Mouse (Mus musculus) stomach, embryonic 16.5 days (tissue): ENCODE data around the gene Hdac4. TPM values are rescaled to one million over a fixed set of nuclear protein-coding genes. Genes with fewer than 3 reads are reported as not detected.

Experiments
- ATAC-seq: fragments of 200-750 bp; cut with Nextera tagmentation; 2 replicates; pipeline ENCODE4 v1.8.0; 2017; ENCODE audit warnings: moderate number of reproducible peaks, moderate TSS enrichment; ENCODE audit not compliant: insufficient read depth, low FRiP score
- H3K27ac ChIP-seq: fragments of 300-500 bp; sonication (generic); 2 replicates; pipeline ENCODE4 v1.5.1; 2014; ENCODE audit warnings: low read length
- H3K27me3 ChIP-seq: fragments of 300-500 bp; sonication (generic); 2 replicates; pipeline ENCODE4 v1.6.1; 2014; ENCODE audit warnings: low read length, control low read depth, mixed read lengths; ENCODE audit not compliant: control insufficient read depth, insufficient read depth
- H3K36me3 ChIP-seq: fragments of 300-500 bp; sonication (generic); 2 replicates; pipeline ENCODE4 v1.6.1; 2014; ENCODE audit warnings: low read length; ENCODE audit not compliant: control insufficient read depth, insufficient read depth
- H3K4me1 ChIP-seq: fragments of 300-500 bp; sonication (generic); 2 replicates; pipeline ENCODE4 v1.6.1; 2014; ENCODE audit warnings: low read length, control low read depth, mixed read lengths; ENCODE audit not compliant: control insufficient read depth, insufficient read depth
- H3K4me2 ChIP-seq: fragments of 300-500 bp; sonication (generic); 2 replicates; pipeline ENCODE4 v1.6.1; 2014; ENCODE audit warnings: low read depth, low read length, mixed read lengths
- H3K4me3 ChIP-seq: fragments of 300-500 bp; sonication (generic); replicated peaks from 2 replicates; pipeline ENCODE4 v1.5.1; 2014; ENCODE audit warnings: mild to moderate bottlenecking, low read length
- H3K9ac ChIP-seq: fragments of 300-500 bp; sonication (generic); 2 replicates; pipeline ENCODE4 v1.6.1; 2014; ENCODE audit warnings: low read length
- H3K9me3 ChIP-seq: fragments of 300-500 bp; sonication (generic); replicated peaks from 2 replicates; pipeline ENCODE4 v1.6.1; 2016; ENCODE audit warnings: low read length, control low read depth; ENCODE audit not compliant: control insufficient read depth
- WGBS: fragments of 180-500 bp; shearing (Covaris S2); extraction: QIAGEN DNeasy Blood & Tissue Kit; methylation state at CpG from one replicate; pipeline ENCODE4 v1.1.7; 2014; 5-methylcytosine and 5-hydroxymethylcytosine counted together
- polyA plus RNA-seq: library from polyadenylated mRNA; unstranded; fragments of >200 nt; fragmentation: Nextera tagmentation; extraction: Ambion mirVana; gene quantifications from 2 replicates; pipeline ENCODE4 v1.2.1, GENCODE M21; 2015

Hdac4 gene
- polyA plus RNA-seq, 1 experiment from 2014 or later, result 15.7 TPM

DNA sequence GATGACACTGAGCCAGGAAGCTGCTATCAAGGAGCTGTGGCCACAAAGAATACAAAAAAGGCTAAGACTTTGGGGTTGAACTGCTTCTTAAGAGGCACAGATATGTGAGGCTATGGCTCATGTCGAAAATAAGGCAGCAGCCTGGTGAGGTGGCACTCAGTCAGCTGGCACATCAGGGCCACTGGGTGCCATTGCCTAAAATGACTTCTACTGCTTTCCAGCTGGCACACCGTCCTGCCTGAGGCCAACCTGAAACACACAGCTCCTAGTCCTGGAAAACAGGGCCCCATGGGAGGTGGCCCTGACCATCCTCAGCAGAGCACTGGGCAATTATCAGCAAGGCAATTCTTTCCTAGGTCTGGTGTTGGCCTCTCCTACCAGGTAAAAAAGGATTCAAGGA lies 167.3 kb downstream of the Hdac4 start:
- Histone ChIP-seq H3K4me3 (no peak overlapping the region), H3K4me2 (no peak overlapping the region), H3K27me3 (no peaks in the 10 kb centered on the region), H3K9me3 (no peaks in the 10 kb centered on the region), H3K4me1 (no peaks in the 10 kb centered on the region), H3K9ac (no peak overlapping the region), H3K36me3 (no peaks in the 10 kb centered on the region), H3K27ac (no peak overlapping the region)
- ATAC-seq, result no peak
- 84% methylated on average over 2 of the region's 2 CpGs for WGBS

DNA sequence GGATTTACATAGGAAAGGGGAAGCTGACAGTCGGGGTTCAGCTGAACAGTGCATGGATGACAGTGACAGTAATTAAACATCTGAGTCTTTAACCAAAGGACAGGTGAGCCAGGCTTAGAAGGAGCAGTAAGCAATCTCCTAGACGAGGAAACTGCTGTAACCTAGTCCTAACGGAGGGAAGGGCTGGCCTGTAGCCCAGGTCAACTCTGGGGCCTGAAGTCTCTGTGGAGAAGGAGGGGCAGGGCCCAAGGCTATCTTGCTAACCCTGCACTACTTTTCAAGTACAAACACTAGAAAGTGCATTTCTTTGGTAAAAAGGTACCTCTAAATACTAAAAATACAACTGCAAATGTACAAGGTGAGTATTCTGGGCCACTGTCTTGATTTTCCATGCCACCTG lies 169.1 kb downstream of the Hdac4 start:
- Histone ChIP-seq H3K9ac (no peak overlapping the region), H3K36me3 (no peaks in the 10 kb centered on the region), H3K4me2 (no peak overlapping the region), H3K4me3 (no peak overlapping the region), H3K4me1 (no peaks in the 10 kb centered on the region), H3K27ac (no peak overlapping the region), H3K9me3 (no peaks in the 10 kb centered on the region), H3K27me3 (no peaks in the 10 kb centered on the region)
- 73% methylated on average over 3 of the region's 3 CpGs for whole genome bisulfite sequencing
- ATAC-seq, result no peak

DNA sequence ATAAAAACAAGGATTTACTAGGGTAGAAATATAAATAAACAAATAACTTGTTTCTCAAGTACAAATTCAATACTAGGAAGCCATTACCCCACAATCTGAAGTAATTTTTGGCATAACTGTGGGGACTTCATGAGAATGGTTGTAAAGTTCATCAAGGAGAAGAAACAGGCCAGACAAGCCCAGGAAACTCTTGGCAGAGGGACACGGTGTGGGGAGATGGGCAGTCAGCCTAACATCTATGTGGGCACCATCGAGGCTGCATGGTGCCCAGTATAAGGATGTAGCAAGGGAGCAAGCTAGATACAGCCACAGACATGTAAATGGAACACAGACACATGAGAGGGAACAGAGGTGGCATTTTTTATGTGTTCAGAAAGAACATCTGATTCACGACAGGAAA lies 171.6 kb downstream of the Hdac4 start:
- no peaks in the 10 kb centered on the region for H3K27me3 ChIP-seq
- H3K4me3 ChIP-seq, result no peak overlapping the region
- no peaks in the 10 kb centered on the region for H3K9me3 ChIP-seq
- H3K4me1 ChIP-seq, result no peaks in the 10 kb centered on the region
- ATAC-seq, result no peak
- WGBS, result 89% methylated on average over 3 of the region's 3 CpGs
- H3K4me2 ChIP-seq, result no peak overlapping the region
- no peak overlapping the region for H3K9ac ChIP-seq
- no peak overlapping the region for H3K27ac ChIP-seq
- no peaks in the 10 kb centered on the region for H3K36me3 ChIP-seq

DNA sequence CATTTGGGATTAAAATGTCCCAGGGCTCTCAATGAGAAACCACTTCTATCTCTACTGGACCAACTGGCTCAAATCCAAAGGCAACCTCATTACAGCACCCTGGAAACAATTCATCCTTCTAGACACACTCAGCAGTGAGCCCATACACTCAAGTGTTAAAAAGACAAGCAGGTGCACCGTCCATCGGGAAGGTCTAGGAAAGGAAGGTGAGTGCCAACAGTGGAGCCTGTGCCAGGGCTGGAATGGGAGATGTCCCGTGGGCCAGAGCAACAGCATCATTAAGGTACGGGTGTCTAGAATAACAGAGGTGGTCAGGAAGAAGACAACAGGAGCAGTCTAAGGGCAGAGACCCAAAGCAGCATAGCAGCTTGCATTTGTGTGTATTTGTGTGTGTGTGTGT lies 173.5 kb downstream of the Hdac4 start:
- H3K27ac ChIP-seq, result no peak overlapping the region
- ATAC-seq, result no peak
- H3K4me1 ChIP-seq, result no peaks in the 10 kb centered on the region
- no peaks in the 10 kb centered on the region for H3K27me3 ChIP-seq
- no peak overlapping the region for H3K4me3 ChIP-seq
- 88% methylated on average over 4 of the region's 4 CpGs for WGBS
- no peak overlapping the region for H3K9ac ChIP-seq
- no peak overlapping the region for H3K4me2 ChIP-seq
- no peaks in the 10 kb centered on the region for H3K36me3 ChIP-seq
- no peaks in the 10 kb centered on the region for H3K9me3 ChIP-seq

- H3K9ac ChIP-seq, result no peak overlapping the region
- H3K9me3 ChIP-seq, result no peaks in the 10 kb centered on the region
- no peak for ATAC-seq
- H3K4me1 ChIP-seq, result no peaks in the 10 kb centered on the region
- no peaks in the 10 kb centered on the region for H3K27me3 ChIP-seq
- H3K36me3 ChIP-seq, result no peaks in the 10 kb centered on the region
- WGBS, result 60% methylated on average over 4 of the region's 4 CpGs
- H3K27ac ChIP-seq, result no peak overlapping the region
- no peak overlapping the region for H3K4me3 ChIP-seq
- H3K4me2 ChIP-seq, result no peak overlapping the region
Measured at GRCm38 (mm10) chr1:92015938-92016672, 179.4 kb downstream of the Hdac4 start.

DNA sequence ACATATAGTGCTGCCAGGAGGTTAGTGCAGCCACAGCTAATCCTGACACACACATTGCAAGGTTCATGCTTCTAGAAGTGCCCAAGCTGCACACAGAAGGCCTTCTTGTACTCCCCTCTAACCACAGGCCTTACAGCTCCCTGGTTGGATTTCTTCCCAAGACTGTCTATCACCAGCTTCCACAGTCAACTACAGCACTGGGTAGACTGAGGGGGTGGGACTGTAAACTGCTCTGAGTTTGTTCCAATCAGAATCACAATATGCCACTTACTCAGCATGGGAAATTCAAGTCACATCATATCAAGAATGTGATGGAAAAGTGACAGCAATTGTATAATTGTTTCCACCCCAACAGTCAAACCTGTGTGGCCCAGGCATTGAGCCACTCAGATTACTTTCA lies 180.2 kb downstream of the Hdac4 start:
- Histone ChIP-seq H3K27me3 (no peaks in the 10 kb centered on the region), H3K4me1 (no peaks in the 10 kb centered on the region), H3K9me3 (no peaks in the 10 kb centered on the region), H3K9ac (no peak overlapping the region), H3K36me3 (no peaks in the 10 kb centered on the region), H3K4me2 (no peak overlapping the region), H3K4me3 (no peak overlapping the region), H3K27ac (no peak overlapping the region)
- no peak for ATAC-seq

DNA sequence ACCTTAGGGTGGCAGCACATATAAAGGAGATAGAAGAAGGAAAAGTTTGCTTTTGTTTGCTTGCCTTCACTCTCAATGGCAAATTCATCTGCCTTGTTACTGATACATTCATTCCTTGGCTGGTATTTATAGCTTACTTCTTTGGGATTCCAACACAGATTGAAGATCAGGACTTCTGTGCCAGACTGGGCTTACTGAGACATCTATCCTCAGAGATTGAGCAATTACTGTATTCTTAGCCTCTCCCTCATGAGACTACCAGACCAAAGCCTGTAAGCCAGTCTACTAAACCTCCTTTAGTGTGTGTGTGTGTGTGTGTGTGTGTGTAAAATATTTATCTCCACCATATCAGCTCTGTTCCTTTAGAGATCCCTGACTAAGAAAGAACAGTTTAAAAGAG lies 181.0 kb downstream of the Hdac4 start:
- ATAC-seq, result no peak
- Histone ChIP-seq H3K27ac (no peak overlapping the region), H3K4me2 (no peak overlapping the region), H3K4me3 (no peak overlapping the region), H3K9ac (no peak overlapping the region), H3K27me3 (no peaks in the 10 kb centered on the region), H3K9me3 (no peaks in the 10 kb centered on the region), H3K4me1 (no peaks in the 10 kb centered on the region), H3K36me3 (no peaks in the 10 kb centered on the region)

- Histone ChIP-seq H3K9ac (no peak overlapping the region), H3K9me3 (no peaks in the 10 kb centered on the region), H3K4me2 (no peak overlapping the region), H3K4me1 (peaks cover 15% of the 10 kb centered on the region), H3K27ac (no peak overlapping the region), H3K36me3 (no peaks in the 10 kb centered on the region), H3K4me3 (no peak overlapping the region), H3K27me3 (no peaks in the 10 kb centered on the region)
- no peak for ATAC-seq
- WGBS, result 45% methylated on average over 1 of the region's 1 CpGs
Measured at GRCm38 (mm10) chr1:92006666-92007065, 188.8 kb downstream of the Hdac4 start.

DNA sequence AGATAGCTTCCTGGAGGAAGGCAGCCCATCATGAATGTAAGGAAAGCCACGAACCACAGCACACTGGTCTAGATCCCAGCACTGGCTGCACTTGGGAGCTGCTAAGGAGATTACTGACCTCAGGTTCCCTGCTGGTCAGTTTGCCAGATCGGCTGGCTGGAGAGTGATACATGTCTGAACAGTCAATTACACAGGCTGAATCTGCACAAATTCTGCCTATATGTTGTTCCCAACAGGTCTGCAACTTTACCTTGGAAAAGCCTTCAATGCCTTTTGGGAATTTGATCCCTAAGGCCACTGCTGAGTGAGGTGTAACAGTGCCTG lies 189.9 kb downstream of the Hdac4 start:
- H3K4me3 ChIP-seq, result no peak overlapping the region
- H3K27ac ChIP-seq, result no peak overlapping the region
- no peaks in the 10 kb centered on the region for H3K36me3 ChIP-seq
- no peak overlapping the region for H3K4me2 ChIP-seq
- no peak overlapping the region for H3K9ac ChIP-seq
- H3K27me3 ChIP-seq, result no peaks in the 10 kb centered on the region
- H3K9me3 ChIP-seq, result no peaks in the 10 kb centered on the region
- peaks cover 15% of the 10 kb centered on the region for H3K4me1 ChIP-seq
- 55% methylated on average over 2 of the region's 2 CpGs for WGBS
- ATAC-seq, result no peak
